Mouse (Mus musculus) hindbrain, embryonic 16.5 days (tissue): ENCODE measurements around the gene Musk. TPM values are rescaled to one million over a fixed set of nuclear protein-coding genes. Genes with fewer than 3 reads are reported as not detected.

ENCODE experiments used
- ATAC-seq: fragments of 200-750 bp; cut with Nextera tagmentation; 2 replicates; pipeline ENCODE4 v1.8.0; 2017; ENCODE audit warnings: moderate TSS enrichment, moderate library complexity
- H3K27ac ChIP-seq: fragments of 300-500 bp; sonication (generic); 2 replicates; pipeline ENCODE4 v1.5.1; 2014; ENCODE audit warnings: low read depth, mild to moderate bottlenecking, control low read depth, low read length, moderate library complexity
- H3K27me3 ChIP-seq: fragments of 300-500 bp; sonication (generic); replicated peaks from 2 replicates; pipeline ENCODE4 v1.6.1; 2014; ENCODE audit warnings: low read length; ENCODE audit not compliant: control insufficient read depth, insufficient read depth
- H3K36me3 ChIP-seq: fragments of 300-500 bp; sonication (generic); 2 replicates; pipeline ENCODE4 v1.6.1; 2014; ENCODE audit warnings: mild to moderate bottlenecking, low read length, moderate library complexity, mixed read lengths; ENCODE audit not compliant: control insufficient read depth, insufficient read depth
- H3K4me1 ChIP-seq: fragments of 300-500 bp; sonication (generic); 2 replicates; pipeline ENCODE4 v1.6.1; 2014; ENCODE audit warnings: low read depth, low read length; ENCODE audit not compliant: control insufficient read depth, insufficient read depth
- H3K4me2 ChIP-seq: fragments of 300-500 bp; sonication (generic); 2 replicates; pipeline ENCODE4 v1.6.1; 2014; ENCODE audit warnings: mild to moderate bottlenecking, low read length, control low read depth, moderate library complexity
- H3K4me3 ChIP-seq: fragments of 300-500 bp; sonication (generic); 2 replicates; pipeline ENCODE4 v1.5.1; 2014; ENCODE audit warnings: mild to moderate bottlenecking, low read length, control low read depth, moderate library complexity
- H3K9ac ChIP-seq: fragments of 300-500 bp; sonication (generic); 2 replicates; pipeline ENCODE4 v1.6.1; 2014; ENCODE audit warnings: low read depth, mild to moderate bottlenecking, control low read depth, low read length, moderate library complexity
- H3K9me3 ChIP-seq: fragments of 300-500 bp; sonication (generic); 2 replicates; pipeline ENCODE4 v1.6.1; 2014; ENCODE audit warnings: mild to moderate bottlenecking, low read length, moderate library complexity; ENCODE audit not compliant: control insufficient read depth
- WGBS: fragments of 180-500 bp; shearing (Covaris S2); extraction: QIAGEN DNeasy Blood & Tissue Kit; methylation state at CpG from one replicate; pipeline ENCODE4 v1.1.7; 2014; 5-methylcytosine and 5-hydroxymethylcytosine counted together
- polyA plus RNA-seq: library from polyadenylated mRNA; unstranded; fragments of >200 nt; fragmentation: Nextera tagmentation; extraction: Ambion mirVana; gene quantifications from 2 replicates; pipeline ENCODE4 v1.2.1, GENCODE M21; 2015

Gene Musk
- polyA plus RNA-seq, 1 experiment from 2014 or later: 0.09 TPM

GRCm38 (mm10) chr4:58419225-58419624, 133.5 kb downstream of the Musk start:
- H3K27ac ChIP-seq: no peak overlapping the region
- H3K9me3 ChIP-seq: no peaks in the 10 kb centered on the region; the same call in 1 of the 2 replicates
- no peaks in the 10 kb centered on the region for H3K4me1 ChIP-seq
- WGBS: 56% methylated on average over 5 of the region's 5 CpGs
- H3K9ac ChIP-seq: no peak overlapping the region
- no peak for ATAC-seq
- no peak overlapping the region for H3K4me2 ChIP-seq
- H3K4me3 ChIP-seq: no peak overlapping the region
- H3K36me3 ChIP-seq: no peaks in the 10 kb centered on the region
- H3K27me3 ChIP-seq: no peaks in the 10 kb centered on the region

- no peaks in the 10 kb centered on the region for H3K27me3 ChIP-seq
- H3K4me3 ChIP-seq: no peak overlapping the region
- H3K4me2 ChIP-seq: no peak overlapping the region
- no peak for ATAC-seq
- WGBS: 78% methylated on average over 9 of the region's 9 CpGs
- no peak overlapping the region for H3K27ac ChIP-seq
- no peaks in the 10 kb centered on the region for H3K36me3 ChIP-seq
- H3K9ac ChIP-seq: no peak overlapping the region
- H3K9me3 ChIP-seq: no peaks in the 10 kb centered on the region; the same call in 1 of the 2 replicates
- H3K4me1 ChIP-seq: no peaks in the 10 kb centered on the region
Measured at GRCm38 (mm10) chr4:58423276-58423930, 137.6 kb downstream of the Musk start.

Other genes starting within 250 kb of the Musk start
- gene Svep1, start 79.1 kb upstream of the Musk start, polyA plus RNA-seq: 1.2 and 1.5 TPM in 2 replicates